Mouse (Mus musculus) stomach, embryonic 16.5 days (tissue): Measurements from ENCODE around the gene Aspscr1. TPM values are rescaled to one million over a fixed set of nuclear protein-coding genes. Genes with fewer than 3 reads are reported as not detected.
A peak's percentile ranks its signal among the peaks of the same experiment; 100 is the strongest.

Experiments used
- ATAC-seq: fragments of 200-750 bp; cut with Nextera tagmentation; 2 replicates; pipeline ENCODE4 v1.8.0; 2017; ENCODE audit warnings: moderate number of reproducible peaks, moderate TSS enrichment; ENCODE audit not compliant: insufficient read depth, low FRiP score
- H3K27ac ChIP-seq: fragments of 300-500 bp; sonication (generic); 2 replicates; pipeline ENCODE4 v1.5.1; 2014; ENCODE audit warnings: low read length
- H3K27me3 ChIP-seq: fragments of 300-500 bp; sonication (generic); 2 replicates; pipeline ENCODE4 v1.6.1; 2014; ENCODE audit warnings: low read length, control low read depth, mixed read lengths; ENCODE audit not compliant: control insufficient read depth, insufficient read depth
- H3K36me3 ChIP-seq: fragments of 300-500 bp; sonication (generic); 2 replicates; pipeline ENCODE4 v1.6.1; 2014; ENCODE audit warnings: low read length; ENCODE audit not compliant: control insufficient read depth, insufficient read depth
- H3K4me1 ChIP-seq: fragments of 300-500 bp; sonication (generic); 2 replicates; pipeline ENCODE4 v1.6.1; 2014; ENCODE audit warnings: low read length, control low read depth, mixed read lengths; ENCODE audit not compliant: control insufficient read depth, insufficient read depth
- H3K4me2 ChIP-seq: fragments of 300-500 bp; sonication (generic); 2 replicates; pipeline ENCODE4 v1.6.1; 2014; ENCODE audit warnings: low read depth, low read length, mixed read lengths
- H3K4me3 ChIP-seq: fragments of 300-500 bp; sonication (generic); replicated peaks from 2 replicates; pipeline ENCODE4 v1.5.1; 2014; ENCODE audit warnings: mild to moderate bottlenecking, low read length
- H3K9ac ChIP-seq: fragments of 300-500 bp; sonication (generic); 2 replicates; pipeline ENCODE4 v1.6.1; 2014; ENCODE audit warnings: low read length
- H3K9me3 ChIP-seq: fragments of 300-500 bp; sonication (generic); replicated peaks from 2 replicates; pipeline ENCODE4 v1.6.1; 2016; ENCODE audit warnings: low read length, control low read depth; ENCODE audit not compliant: control insufficient read depth
- WGBS: fragments of 180-500 bp; shearing (Covaris S2); extraction: QIAGEN DNeasy Blood & Tissue Kit; methylation state at CpG from one replicate; pipeline ENCODE4 v1.1.7; 2014; 5-methylcytosine and 5-hydroxymethylcytosine counted together
- polyA plus RNA-seq: library from polyadenylated mRNA; unstranded; fragments of >200 nt; fragmentation: Nextera tagmentation; extraction: Ambion mirVana; gene quantifications from 2 replicates; pipeline ENCODE4 v1.2.1, GENCODE M21; 2015

The Aspscr1 gene
- polyA plus RNA-seq, 1 experiment from 2014 or later: 102 TPM

DNA sequence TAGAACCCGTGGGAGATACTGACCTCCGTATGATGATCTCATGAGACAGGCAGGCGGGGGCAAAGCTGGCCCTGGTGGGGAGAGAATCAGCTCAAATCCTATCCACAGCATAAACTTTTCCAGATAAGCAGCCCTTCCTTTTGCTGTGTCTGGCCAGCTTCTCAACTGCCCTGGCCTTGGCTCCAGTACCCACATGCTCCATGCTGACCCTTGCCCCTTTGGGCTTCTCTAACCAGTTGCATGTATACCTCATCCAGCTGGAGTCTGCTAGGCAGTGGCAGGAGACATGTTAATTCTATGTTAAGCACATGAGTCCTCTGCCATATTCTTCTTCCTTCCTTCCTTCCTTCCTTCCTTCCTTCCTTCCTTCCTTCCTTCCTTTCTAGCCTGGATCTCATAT is 18.0 kb upstream of the Aspscr1 start:
- H3K4me3 ChIP-seq: no peak overlapping the region
- no peaks in the 10 kb centered on the region for H3K9me3 ChIP-seq
- H3K36me3 ChIP-seq: no peaks in the 10 kb centered on the region
- 80% methylated on average over 3 of the region's 3 CpGs for WGBS
- H3K4me1 ChIP-seq: peaks cover 1% of the 10 kb centered on the region; the same call in 1 of the 2 replicates
- no peak overlapping the region for H3K9ac ChIP-seq
- ATAC-seq: no peak
- peaks cover 27% of the 10 kb centered on the region for H3K27me3 ChIP-seq
- H3K4me2 ChIP-seq: no peak overlapping the region
- no peak overlapping the region for H3K27ac ChIP-seq

DNA sequence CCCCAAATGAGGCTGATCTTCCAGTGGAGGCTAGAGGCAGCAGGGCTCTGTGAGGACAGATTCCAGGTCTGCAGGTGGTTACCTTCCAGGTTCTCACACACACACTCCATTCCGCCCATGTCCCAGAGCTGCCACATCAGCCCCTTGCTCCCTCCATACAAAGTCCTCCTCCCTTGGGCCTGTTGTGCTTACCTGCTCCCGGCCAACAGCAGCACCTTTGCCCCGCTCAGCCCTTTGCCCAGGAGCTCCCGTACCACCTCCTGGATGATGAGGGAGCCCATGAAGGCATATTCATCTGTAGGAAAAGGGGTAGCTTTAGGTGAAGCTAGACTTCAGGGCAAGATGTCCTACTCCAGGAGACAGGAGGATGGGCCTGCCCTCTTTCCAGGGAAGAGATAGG is 15.5 kb upstream of the Aspscr1 start:
- H3K4me3 ChIP-seq: no peak overlapping the region
- H3K27me3 ChIP-seq: peaks cover 53% of the 10 kb centered on the region
- 89% methylated on average over 4 of the region's 4 CpGs for WGBS
- no peak overlapping the region for H3K27ac ChIP-seq
- no peak for ATAC-seq
- peaks cover 14% of the 10 kb centered on the region for H3K4me1 ChIP-seq
- no peaks in the 10 kb centered on the region for H3K9me3 ChIP-seq
- H3K9ac ChIP-seq: no peak overlapping the region
- H3K36me3 ChIP-seq: no peaks in the 10 kb centered on the region
- no peak overlapping the region for H3K4me2 ChIP-seq

DNA sequence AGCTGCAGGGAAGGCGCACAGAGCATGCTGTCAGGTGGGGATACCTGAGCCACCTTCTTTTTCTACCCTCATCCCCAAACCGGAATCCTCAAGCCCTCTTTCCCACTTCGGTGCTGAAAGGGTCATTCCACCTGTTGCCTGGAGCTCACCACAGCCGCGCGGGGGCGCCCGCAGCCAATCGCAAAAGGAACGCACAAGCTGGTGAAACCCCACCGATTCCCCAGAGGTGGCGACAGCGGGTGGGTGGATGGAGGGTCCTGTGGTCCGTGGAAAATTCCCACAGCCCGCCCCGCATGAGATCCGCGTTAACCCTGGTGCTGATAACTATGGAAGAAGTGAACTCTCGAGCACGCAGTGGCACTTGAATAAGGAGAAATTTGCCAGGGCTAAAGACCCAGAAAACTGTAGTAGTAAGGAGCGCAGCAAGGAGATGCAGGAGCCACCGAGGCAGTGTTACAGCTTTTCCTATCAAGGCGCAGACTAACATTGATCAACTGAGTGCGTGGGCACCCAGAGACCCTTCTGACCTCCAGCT is 13.8 kb upstream of the Aspscr1 start:
- Histone ChIP-seq H3K27me3 (peaks cover 59% of the 10 kb centered on the region), H3K36me3 (no peaks in the 10 kb centered on the region), H3K9me3 (no peaks in the 10 kb centered on the region), H3K9ac (no peak overlapping the region), H3K4me1 (peaks cover 14% of the 10 kb centered on the region), H3K4me3 (no peak overlapping the region), H3K27ac (no peak overlapping the region), H3K4me2 (0 out of 2 replicates have a peak overlapping the region, but pooled peaks have one; percentile 7)
- ATAC-seq: peak; percentile 24; the same call in 1 of the 2 replicates
- WGBS: 1% methylated on average over 24 of the region's 24 CpGs

DNA sequence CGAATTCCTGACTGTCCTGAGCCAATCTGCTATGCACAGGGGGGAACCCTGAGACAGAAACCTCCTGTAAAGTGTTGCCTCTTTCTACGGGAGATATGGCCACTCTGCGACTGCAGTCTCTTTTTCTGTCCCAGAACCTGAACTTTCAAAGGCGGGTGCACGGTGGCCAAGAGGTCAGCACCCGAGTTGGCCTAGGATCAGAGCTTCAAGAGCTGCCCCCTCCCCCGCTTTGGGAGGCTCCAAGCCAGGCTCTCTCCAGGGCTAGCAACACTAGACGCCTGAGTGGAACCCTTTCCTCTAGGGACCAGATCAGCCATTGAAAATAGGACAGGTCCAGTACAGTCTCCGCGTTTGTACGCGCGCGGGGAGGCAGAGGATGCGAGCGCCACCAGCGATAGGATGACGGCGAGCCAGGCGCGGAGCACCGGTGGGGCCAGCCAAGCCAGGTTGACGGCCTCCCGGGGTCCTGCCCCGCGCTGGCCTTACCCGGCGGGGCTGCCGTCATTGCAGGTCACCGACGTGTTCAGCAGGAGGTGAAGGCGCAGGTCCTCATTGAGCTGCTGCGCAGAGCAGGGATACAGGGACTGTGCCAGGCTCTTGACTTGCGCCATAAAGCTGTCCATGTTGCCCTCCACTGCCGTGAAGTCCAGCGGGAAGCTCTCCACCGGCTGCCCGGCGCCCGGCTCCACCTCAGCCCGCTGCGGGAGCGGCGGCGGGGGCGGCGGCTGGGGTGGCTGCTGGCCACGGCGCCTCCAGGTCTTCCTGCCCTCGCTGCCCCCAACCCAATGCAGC is 13.1 kb upstream of the Aspscr1 start:
- Histone ChIP-seq H3K9me3 (no peaks in the 10 kb centered on the region), H3K4me2 (peak overlapping the region; percentile 79), H3K4me1 (peaks cover 14% of the 10 kb centered on the region), H3K27ac (no peak overlapping the region), H3K36me3 (no peaks in the 10 kb centered on the region), H3K9ac (peak overlapping the region; percentile 68), H3K27me3 (peaks cover 59% of the 10 kb centered on the region), H3K4me3 (peak overlapping the region; percentile 50)
- no peak for ATAC-seq
- WGBS: 1% methylated on average over 50 of the region's 50 CpGs

DNA sequence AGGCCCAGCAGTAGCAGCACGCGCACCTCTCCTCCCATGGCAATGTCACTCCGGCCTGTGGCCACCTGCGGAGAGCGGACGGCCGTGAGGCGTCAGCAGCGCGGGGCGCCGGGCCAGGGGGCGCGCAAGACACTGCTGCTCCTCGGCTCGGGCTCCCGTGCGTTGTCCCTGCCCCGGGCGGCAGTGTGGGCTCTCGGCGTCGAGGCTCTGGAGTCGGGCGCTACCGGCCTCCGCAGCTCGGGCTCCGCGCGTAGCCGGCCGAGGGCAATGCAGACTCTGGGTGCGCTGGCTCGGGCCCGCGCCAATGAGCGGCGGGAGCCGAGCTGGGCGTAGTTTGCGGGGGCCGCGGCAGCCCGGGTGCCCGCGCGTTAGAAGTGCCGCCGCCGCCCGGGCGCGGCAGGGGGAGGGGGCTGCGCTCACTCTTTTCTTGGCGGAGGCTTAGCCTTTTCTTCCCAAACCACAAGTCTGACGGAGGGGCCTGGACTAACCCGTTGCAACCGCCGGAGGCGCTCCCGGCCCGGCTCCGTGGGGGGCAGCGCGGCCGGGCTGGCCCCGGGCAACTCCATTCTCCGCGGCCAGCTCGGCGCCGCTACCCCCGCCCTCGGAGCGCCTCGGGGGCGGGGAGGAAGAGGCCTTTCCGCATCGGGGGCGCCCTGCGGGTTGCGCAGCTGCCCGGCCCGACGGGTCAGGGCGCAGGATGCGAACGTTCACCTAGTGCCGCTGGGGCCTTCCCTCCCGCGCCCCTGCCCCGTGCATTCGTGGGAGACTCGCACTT is 12.3 kb upstream of the Aspscr1 start:
- Histone ChIP-seq H3K9me3 (no peaks in the 10 kb centered on the region), H3K27me3 (peaks cover 59% of the 10 kb centered on the region)
- peak; percentile 48; the same call in 1 of the 2 replicates for ATAC-seq

DNA sequence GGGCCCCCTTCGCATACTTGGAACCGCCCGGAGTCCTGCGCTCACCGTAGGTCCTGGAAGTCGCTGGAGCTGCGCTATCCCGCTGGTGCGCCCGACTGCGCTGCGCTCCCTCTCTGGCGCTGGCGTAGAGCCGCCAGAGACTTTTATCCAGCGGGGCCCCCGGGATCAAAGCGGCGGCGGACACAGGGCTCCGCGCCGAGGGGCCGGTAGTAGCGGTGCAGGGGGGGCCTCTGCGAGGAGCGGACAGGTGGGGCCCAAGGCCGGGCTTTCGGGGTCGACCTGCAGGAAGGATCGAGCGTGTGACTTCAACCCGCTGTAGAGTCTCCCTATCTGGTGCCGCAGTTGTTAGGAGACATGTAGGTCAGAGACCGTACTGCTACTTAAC is 11.7 kb upstream of the Aspscr1 start, which contains the start of gene Notum:
TSS of gene Notum (minus strand) at position 100 of the 385 bp plus-strand sequence.
- under 1% methylated on average over 35 of the region's 35 CpGs for WGBS

More for the DNA sequence above, 12.3 kb upstream of the Aspscr1 start:
- Histone ChIP-seq H3K36me3 (no peaks in the 10 kb centered on the region), H3K4me3 (peak overlapping the region; percentile 50), H3K4me1 (peaks cover 14% of the 10 kb centered on the region), H3K9ac (peak overlapping the region; percentile 68), H3K27ac (no peak overlapping the region), H3K4me2 (peak overlapping the region; percentile 79)
- WGBS: under 1% methylated on average over 86 of the region's 95 CpGs

DNA sequence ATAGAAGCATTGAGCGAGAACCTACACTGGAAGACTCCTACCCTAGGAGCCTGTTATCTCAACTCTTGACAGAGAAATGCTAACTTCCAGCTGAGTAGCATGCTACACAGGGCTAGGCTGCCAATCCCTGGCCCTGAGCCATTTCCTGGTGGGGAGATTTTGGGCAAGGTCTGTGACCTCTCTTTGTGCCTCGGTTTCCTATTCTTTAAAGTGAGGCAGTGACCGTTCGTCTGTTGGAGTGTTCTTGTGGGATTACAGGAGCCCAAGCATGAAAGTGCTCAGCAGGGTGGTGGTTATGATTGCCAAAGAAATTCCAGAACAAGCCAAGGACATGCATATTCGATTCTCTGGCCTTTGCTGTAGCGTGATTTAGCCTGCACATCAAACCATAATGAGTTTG is 10.0 kb upstream of the Aspscr1 start:
- WGBS: 73% methylated on average over 6 of the region's 6 CpGs
- no peak for ATAC-seq

More for the DNA sequence above, 11.7 kb upstream of the Aspscr1 start, which contains the start of gene Notum:
- Histone ChIP-seq H3K9ac (peak within 1 kb of the TSS; percentile 68), H3K9me3 (no peaks in the 10 kb centered on the region), H3K27me3 (peaks cover 59% of the 10 kb centered on the region), H3K4me2 (peak within 1 kb of the TSS; percentile 79), H3K36me3 (no peaks in the 10 kb centered on the region), H3K4me1 (peaks cover 14% of the 10 kb centered on the region), H3K27ac (no peak within 1 kb of the TSS), H3K4me3 (peak within 1 kb of the TSS; percentile 50)
- ATAC-seq: no peak

DNA sequence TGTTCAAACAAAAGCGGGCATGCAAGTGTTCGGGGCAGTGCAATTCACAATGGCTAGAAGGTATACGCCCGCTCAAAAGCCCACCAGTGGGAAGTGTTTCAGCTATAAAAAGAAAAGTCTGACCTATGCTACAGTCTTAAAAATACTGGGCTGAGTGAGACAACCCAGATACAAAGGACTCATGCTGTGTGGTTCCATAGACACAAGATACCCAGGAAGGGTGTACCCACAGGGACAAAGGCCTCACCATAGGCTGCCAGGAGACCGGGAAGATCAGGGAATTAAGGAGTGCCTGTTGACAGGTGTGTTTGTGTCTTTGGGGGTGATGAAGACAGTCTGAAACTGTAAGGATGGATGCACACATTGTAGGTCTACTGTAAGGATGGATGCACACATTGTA is 9.1 kb upstream of the Aspscr1 start:
- no peak overlapping the region for H3K27ac ChIP-seq
- WGBS: 82% methylated on average over 5 of the region's 5 CpGs
- peaks cover 14% of the 10 kb centered on the region for H3K4me1 ChIP-seq
- H3K4me3 ChIP-seq: no peak overlapping the region
- H3K36me3 ChIP-seq: no peaks in the 10 kb centered on the region
- H3K9me3 ChIP-seq: no peaks in the 10 kb centered on the region
- no peak overlapping the region for H3K9ac ChIP-seq
- H3K27me3 ChIP-seq: peaks cover 42% of the 10 kb centered on the region
- H3K4me2 ChIP-seq: no peak overlapping the region
- no peak for ATAC-seq

More for the DNA sequence above, 10.0 kb upstream of the Aspscr1 start:
- H3K27ac ChIP-seq: no peak overlapping the region
- no peak overlapping the region for H3K4me3 ChIP-seq
- no peaks in the 10 kb centered on the region for H3K36me3 ChIP-seq
- H3K9ac ChIP-seq: no peak overlapping the region
- peaks cover 14% of the 10 kb centered on the region for H3K4me1 ChIP-seq
- no peaks in the 10 kb centered on the region for H3K9me3 ChIP-seq
- peaks cover 51% of the 10 kb centered on the region for H3K27me3 ChIP-seq
- H3K4me2 ChIP-seq: no peak overlapping the region
